Mouse (Mus musculus): ENCODE data around the gene Cdc14a. TPM values are rescaled to one million over a fixed set of nuclear protein-coding genes. Genes with fewer than 3 reads are reported as not detected.
"Not testable (repeated sequence)": the region's sequence is repeated elsewhere in the genome, so short reads cannot be mapped to it uniquely, and the experiment has no call there.

The Cdc14a gene
- total RNA-seq, 2 experiments from 2014 or later = 21.0 to 21.7 TPM

GRCm38 (mm10) chr3:116374486-116374885 is 49.3 kb downstream of the Cdc14a start:
- ATAC-seq (ENCODE audit: poor library complexity, severe bottlenecking) = no peak

DNA sequence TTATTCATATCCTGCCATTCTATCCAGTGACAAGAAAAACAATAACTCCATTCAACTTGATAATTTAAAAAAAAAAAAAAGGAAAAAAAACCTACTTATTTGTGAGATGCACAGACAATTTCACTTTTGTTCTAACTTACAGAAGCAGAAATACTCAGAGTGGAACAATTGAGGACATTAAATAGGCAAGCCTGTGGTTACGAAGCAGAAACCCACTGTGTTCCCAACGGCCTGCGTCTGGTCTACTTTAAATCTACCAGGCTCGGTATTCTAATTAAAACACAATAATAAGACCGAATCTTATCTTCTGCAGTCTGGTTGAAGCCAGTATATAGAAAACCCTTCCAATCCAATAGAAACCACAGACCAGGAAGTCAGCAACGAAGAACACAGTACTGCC is 50.6 kb downstream of the Cdc14a start:
- no peak for ATAC-seq (ENCODE audit: poor library complexity, severe bottlenecking)

DNA sequence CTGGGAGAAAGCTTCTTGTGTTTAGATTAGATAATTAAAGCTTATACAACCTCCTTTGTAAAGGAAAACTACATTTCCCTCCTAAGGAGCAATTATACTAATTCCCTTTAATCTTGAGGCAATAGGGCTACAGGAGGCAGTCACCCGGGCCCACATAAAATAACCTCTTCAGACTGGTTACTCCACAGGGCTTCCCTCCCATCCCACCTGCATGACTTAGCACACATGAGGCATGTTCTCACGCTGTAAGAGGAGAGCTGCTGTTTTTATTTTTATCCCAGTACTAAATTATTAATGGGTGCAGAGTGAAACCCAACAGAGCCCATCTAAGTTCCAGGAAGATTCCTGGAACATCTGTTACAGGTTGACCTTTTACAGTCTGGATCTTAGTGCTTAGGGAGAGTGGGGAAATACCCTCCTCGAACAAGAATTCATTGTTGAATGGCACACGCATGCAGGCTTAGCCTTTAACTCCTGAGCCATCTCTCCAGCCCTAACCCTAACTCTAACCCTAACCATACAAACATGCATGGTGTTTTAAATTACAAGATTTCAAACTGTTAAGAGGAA is 54.9 kb downstream of the Cdc14a start:
- no peak for ATAC-seq (ENCODE audit: poor library complexity, severe bottlenecking)

DNA sequence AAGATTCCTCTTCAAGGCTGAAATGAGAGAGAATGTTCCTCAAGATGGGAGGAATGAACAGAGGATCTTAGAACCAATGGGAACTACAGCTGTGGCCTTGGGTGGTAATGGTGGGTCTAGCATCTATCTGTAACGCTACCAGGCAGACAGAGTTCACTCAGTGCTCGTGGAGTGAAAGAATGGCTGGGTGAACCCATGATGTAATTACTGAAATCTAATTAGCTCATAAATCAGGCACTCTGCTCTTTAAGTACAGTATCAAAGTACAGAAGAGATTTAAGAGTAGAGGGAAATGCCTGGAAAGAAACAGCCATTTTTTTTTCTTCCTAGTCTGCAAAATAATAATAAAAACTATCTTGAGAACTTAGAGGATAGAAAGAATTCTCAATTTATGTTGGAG is 57.7 kb downstream of the Cdc14a start:
- no peak for ATAC-seq (ENCODE audit: poor library complexity, severe bottlenecking)

GRCm38 (mm10) chr3:116361906-116362305 is 61.9 kb downstream of the Cdc14a start:
- peak; percentile 43; the same call in 1 of the 2 replicates for ATAC-seq (ENCODE audit: poor library complexity, severe bottlenecking)

GRCm38 (mm10) chr3:116361101-116361500 is 62.7 kb downstream of the Cdc14a start:
- no peak for ATAC-seq (ENCODE audit: poor library complexity, severe bottlenecking)

GRCm38 (mm10) chr3:116357866-116358265 is 66.0 kb downstream of the Cdc14a start:
- no peak for ATAC-seq (ENCODE audit: poor library complexity, severe bottlenecking)

DNA sequence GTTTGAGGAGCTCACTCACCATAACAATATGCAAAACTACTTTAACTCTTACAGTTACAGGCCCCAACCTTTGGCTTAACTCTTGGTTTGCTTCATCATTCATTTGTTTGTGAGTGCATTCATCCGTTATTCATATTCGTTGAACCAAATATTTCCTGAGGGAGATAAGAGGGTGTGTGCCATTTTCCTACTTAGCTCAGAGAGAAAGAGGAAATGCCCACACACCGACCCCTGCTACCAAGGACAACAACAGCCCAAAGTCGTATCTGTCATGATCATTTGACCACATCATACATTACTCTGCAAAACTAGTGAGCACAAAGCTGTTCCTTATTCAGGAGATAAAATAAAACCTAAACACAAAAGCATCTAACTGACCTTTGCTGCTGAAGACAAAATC is 66.7 kb downstream of the Cdc14a start:
- ATAC-seq (ENCODE audit: poor library complexity, severe bottlenecking) = 0 out of 2 replicates have a peak, but pooled peaks have one; percentile 29

GRCm38 (mm10) chr3:116355026-116355788 is 68.6 kb downstream of the Cdc14a start:
- no peak for ATAC-seq (ENCODE audit: poor library complexity, severe bottlenecking)

DNA sequence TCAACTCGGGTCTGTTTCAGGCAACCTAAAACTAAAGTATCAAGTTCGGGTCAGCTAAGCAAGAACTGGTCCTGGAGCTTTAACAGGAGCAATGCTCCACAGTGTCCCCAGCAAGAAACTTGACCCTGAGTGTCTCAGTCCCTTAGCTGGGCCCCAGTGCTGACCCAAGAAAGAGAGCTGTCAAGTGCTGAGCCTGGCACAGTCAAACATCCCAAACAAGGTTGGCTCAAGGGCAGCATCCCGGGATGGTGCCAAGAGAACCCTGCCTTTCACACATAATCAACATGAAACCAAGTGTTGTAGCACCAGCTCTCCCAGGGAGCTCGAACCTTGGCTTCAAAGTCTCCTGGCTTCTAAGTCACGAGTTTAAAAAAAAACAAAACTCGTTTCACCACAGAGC is 71.3 kb downstream of the Cdc14a start:
- ATAC-seq (ENCODE audit: poor library complexity, severe bottlenecking) = no peak

- no peak for ATAC-seq (ENCODE audit: poor library complexity, severe bottlenecking)
Observed at GRCm38 (mm10) chr3:116350389-116350967, 73.4 kb downstream of the Cdc14a start.

DNA sequence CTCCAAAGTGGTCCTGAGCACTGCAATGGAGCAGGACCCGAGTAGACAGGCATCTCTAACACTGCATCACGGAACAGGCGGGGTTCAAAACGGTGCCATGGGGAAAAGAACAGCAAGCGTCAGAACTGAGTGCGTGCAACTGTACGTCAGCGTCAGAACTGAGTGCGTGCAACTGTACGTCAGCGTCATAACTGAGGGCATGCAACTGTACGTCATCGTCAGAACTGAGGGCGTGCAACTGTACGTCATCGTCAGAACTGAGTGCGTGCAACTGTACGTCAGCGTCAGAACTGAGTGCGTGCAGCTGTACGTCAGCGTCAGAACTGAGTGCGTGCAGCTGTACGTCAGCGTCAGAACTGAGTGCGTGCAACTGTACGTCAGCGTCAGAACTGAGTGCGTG is 76.3 kb downstream of the Cdc14a start:
- not testable (repeated sequence) for ATAC-seq (ENCODE audit: poor library complexity, severe bottlenecking)

GRCm38 (mm10) chr3:116345245-116345644 is 78.6 kb downstream of the Cdc14a start:
- ATAC-seq (ENCODE audit: poor library complexity, severe bottlenecking) = no peak

- ATAC-seq (ENCODE audit: poor library complexity, severe bottlenecking) = no peak
Observed at GRCm38 (mm10) chr3:116342251-116342650, 81.6 kb downstream of the Cdc14a start.

GRCm38 (mm10) chr3:116340950-116341624 is 82.7 kb downstream of the Cdc14a start:
- ATAC-seq (ENCODE audit: poor library complexity, severe bottlenecking) = peak; percentile 83

DNA sequence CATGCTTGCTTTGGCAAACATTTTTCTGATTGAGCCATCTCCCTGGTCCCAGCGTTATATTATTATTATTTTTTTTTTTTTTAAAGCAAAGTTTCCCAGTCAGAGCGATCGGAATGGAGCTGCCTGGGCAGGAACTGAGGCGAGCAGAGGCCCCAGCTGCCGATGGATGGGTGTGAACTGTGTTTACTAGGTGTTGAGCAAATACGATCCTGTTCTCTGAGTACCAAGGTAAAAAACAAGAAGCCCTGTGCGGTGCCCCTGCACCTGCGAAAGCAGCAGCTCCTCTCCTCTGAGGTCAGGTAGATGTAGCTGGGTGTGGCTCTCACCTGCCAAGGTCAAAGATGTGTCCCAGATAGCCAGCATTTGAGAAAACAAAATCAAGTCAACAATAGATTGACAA is 83.6 kb downstream of the Cdc14a start:
- no peak for ATAC-seq (ENCODE audit: poor library complexity, severe bottlenecking)

GRCm38 (mm10) chr3:116338616-116339015 is 85.2 kb downstream of the Cdc14a start:
- peak; percentile 34 for ATAC-seq (ENCODE audit: poor library complexity, severe bottlenecking)

GRCm38 (mm10) chr3:116337840-116338239 is 86.0 kb downstream of the Cdc14a start:
- peak; percentile 66 for ATAC-seq (ENCODE audit: poor library complexity, severe bottlenecking)

GRCm38 (mm10) chr3:116335036-116335435 is 88.8 kb downstream of the Cdc14a start:
- ATAC-seq (ENCODE audit: poor library complexity, severe bottlenecking) = no peak

DNA sequence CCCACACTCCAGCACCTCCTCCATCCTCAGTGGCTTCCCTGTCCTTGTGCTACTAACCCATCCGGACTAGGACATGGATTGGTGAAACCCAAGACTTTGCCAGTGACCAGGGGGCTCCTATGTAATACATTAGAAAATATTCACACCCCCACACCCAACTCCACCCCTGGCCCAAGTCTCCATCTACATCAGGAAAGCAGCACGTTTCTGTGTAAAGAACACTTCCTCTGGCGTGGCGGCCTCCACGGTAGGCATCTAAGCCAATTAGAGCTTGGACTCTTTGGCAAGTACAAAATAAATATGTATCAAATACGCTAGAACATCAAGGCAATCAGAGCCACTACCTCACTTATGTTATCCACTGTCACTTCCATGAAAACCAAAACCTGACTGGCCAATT is 90.1 kb downstream of the Cdc14a start:
- ATAC-seq (ENCODE audit: poor library complexity, severe bottlenecking) = no peak

DNA sequence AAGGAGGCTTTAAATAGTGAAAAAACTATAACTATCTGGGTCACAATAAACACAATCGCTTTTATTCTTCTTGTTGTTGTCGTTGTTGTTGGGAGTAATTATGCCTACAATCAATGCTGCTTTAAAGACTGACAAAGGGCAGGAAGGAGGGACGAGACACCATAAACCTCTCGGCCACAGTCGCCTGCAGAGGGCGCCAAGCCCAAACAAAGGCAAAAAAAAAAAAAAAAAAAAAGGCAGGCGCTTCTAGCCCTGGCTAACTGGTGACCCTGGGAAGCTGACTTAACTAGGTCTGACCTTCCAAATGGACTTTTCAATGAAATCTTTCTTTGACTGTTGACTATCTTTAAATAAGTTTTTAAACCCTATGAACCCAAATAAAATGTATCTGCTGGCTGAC is 90.6 kb downstream of the Cdc14a start:
- ATAC-seq (ENCODE audit: poor library complexity, severe bottlenecking) = peak; percentile 65
